Mouse (Mus musculus) liver, embryonic 13.5 days (tissue): ENCODE results near the gene Zfp934. TPM values are rescaled to one million over a fixed set of nuclear protein-coding genes. Genes with fewer than 3 reads are reported as not detected.
"Not testable (repeated sequence)": the region's sequence is repeated elsewhere in the genome, so short reads cannot be mapped to it uniquely, and the experiment has no call there.

Source experiments
- ATAC-seq: fragments of 200-750 bp; cut with Nextera tagmentation; 2 replicates; pipeline ENCODE4 v1.8.0; 2017; ENCODE audit warnings: low read depth, mild to moderate bottlenecking, moderate number of reproducible peaks, moderate library complexity
- DNase-seq: peaks from one replicate; pipeline ENCODE4 v3.0.0; 2022
- H3K27ac ChIP-seq: fragments of 300-500 bp; sonication (generic); 2 replicates; pipeline ENCODE4 v1.5.1; 2015; ENCODE audit warnings: moderate library complexity, mild to moderate bottlenecking, inconsistent platforms
- H3K27me3 ChIP-seq: fragments of 300-500 bp; sonication (generic); 2 replicates; pipeline ENCODE4 v1.6.1; 2015; ENCODE audit warnings: mild to moderate bottlenecking, inconsistent platforms
- H3K36me3 ChIP-seq: fragments of 300-500 bp; sonication (generic); 2 replicates; pipeline ENCODE4 v1.6.1; 2015; ENCODE audit warnings: mild to moderate bottlenecking, inconsistent platforms
- H3K4me1 ChIP-seq: fragments of 300-500 bp; sonication (generic); replicated peaks from 2 replicates; pipeline ENCODE4 v1.6.1; 2015; ENCODE audit warnings: inconsistent platforms
- H3K4me2 ChIP-seq: fragments of 300-500 bp; sonication (generic); 2 replicates; pipeline ENCODE4 v1.6.1; 2015; ENCODE audit warnings: inconsistent platforms, mild to moderate bottlenecking, moderate library complexity
- H3K4me3 ChIP-seq: fragments of 300-500 bp; sonication (generic); replicated peaks from 2 replicates; pipeline ENCODE4 v1.5.1; 2015; ENCODE audit warnings: mild to moderate bottlenecking, inconsistent platforms
- H3K9ac ChIP-seq: fragments of 300-500 bp; sonication (generic); 2 replicates; pipeline ENCODE4 v1.6.1; 2015; ENCODE audit warnings: mild to moderate bottlenecking, inconsistent platforms
- H3K9me3 ChIP-seq: fragments of 300-500 bp; sonication (generic); replicated peaks from 2 replicates; pipeline ENCODE4 v1.6.1; 2016; ENCODE audit warnings: inconsistent platforms
- WGBS: fragments of 180-500 bp; shearing (Covaris S2); methylation state at CpG from one replicate; pipeline ENCODE4 v1.1.7; 2015; ENCODE audit not compliant: insufficient replicate concordance; 5-methylcytosine and 5-hydroxymethylcytosine counted together
- polyA plus RNA-seq: library from polyadenylated mRNA; unstranded; fragments of >200 nt; fragmentation: Nextera tagmentation; extraction: Ambion mirVana; gene quantifications from 2 replicates; pipeline ENCODE4 v1.2.1, GENCODE M21; 2015

Zfp934 gene
- 6.1 and 7.0 TPM in 2 replicates for polyA plus RNA-seq

GRCm38 (mm10) chr13:62571099-62571498 is at the start of gene Zfp934:
TSS of gene Zfp934 (minus strand) at chr13:62571199.
- not testable (repeated sequence) for H3K9me3 ChIP-seq, H3K27me3 ChIP-seq, H3K36me3 ChIP-seq, ATAC-seq, H3K4me2 ChIP-seq, H3K4me3 ChIP-seq, DNase-seq, H3K4me1 ChIP-seq, H3K27ac ChIP-seq, H3K9ac ChIP-seq
- WGBS, result 63% methylated on average over 3 of the region's 6 CpGs

GRCm38 (mm10) chr13:62617449-62617848 is 46.5 kb upstream of the Zfp934 start:
- H3K9me3 ChIP-seq, H3K4me2 ChIP-seq, H3K27me3 ChIP-seq, H3K4me1 ChIP-seq, ATAC-seq, H3K4me3 ChIP-seq, H3K9ac ChIP-seq, H3K27ac ChIP-seq, DNase-seq, H3K36me3 ChIP-seq: not testable (repeated sequence)
- WGBS, result 68% methylated on average over 4 of the region's 4 CpGs

GRCm38 (mm10) chr13:62561696-62562095 is 9.3 kb downstream of the Zfp934 start:
- not testable (repeated sequence) for ATAC-seq, H3K9ac ChIP-seq, H3K27ac ChIP-seq, H3K4me1 ChIP-seq, H3K4me2 ChIP-seq, H3K4me3 ChIP-seq, H3K9me3 ChIP-seq, H3K27me3 ChIP-seq, DNase-seq, H3K36me3 ChIP-seq
- WGBS, result 17% methylated on average over 1 of the region's 1 CpGs

- Histone ChIP-seq H3K9ac (peak within 1 kb of the TSS; percentile 72), H3K4me2 (peak within 1 kb of the TSS; percentile 63), H3K4me3 (peak within 1 kb of the TSS; percentile 64), H3K36me3 (peaks cover 17% of the 10 kb centered on the region)
- H3K27ac ChIP-seq, H3K9me3 ChIP-seq, H3K27me3 ChIP-seq, H3K4me1 ChIP-seq: not testable (repeated sequence)
- 3% methylated on average over 27 of the region's 27 CpGs for WGBS
- DNase-seq (peak; percentile 72), ATAC-seq (peak; percentile 74; the same call in 1 of the 2 replicates)
These were observed 12.5 kb downstream of the Zfp934 start, which contains the start of gene Zfp935 for GRCm38 (mm10) chr13:62558189-62559110. TSS of gene Zfp935 (minus strand) at chr13:62558511.

- not testable (repeated sequence) for H3K27me3 ChIP-seq, H3K4me1 ChIP-seq, ATAC-seq, H3K9me3 ChIP-seq, H3K4me2 ChIP-seq, DNase-seq, H3K36me3 ChIP-seq, H3K4me3 ChIP-seq, H3K27ac ChIP-seq, H3K9ac ChIP-seq
These were observed 40.9 kb downstream of the Zfp934 start for GRCm38 (mm10) chr13:62530129-62530528.

- H3K9me3 ChIP-seq, DNase-seq, H3K4me1 ChIP-seq, H3K4me2 ChIP-seq, H3K36me3 ChIP-seq, H3K4me3 ChIP-seq, H3K9ac ChIP-seq, ATAC-seq, H3K27ac ChIP-seq, H3K27me3 ChIP-seq: not testable (repeated sequence)
- 52% methylated on average over 1 of the region's 1 CpGs for WGBS
These were observed 60.2 kb downstream of the Zfp934 start for GRCm38 (mm10) chr13:62510641-62511420.

- not testable (repeated sequence) for H3K4me3 ChIP-seq, H3K9ac ChIP-seq, ATAC-seq, H3K4me1 ChIP-seq, H3K4me2 ChIP-seq, H3K27me3 ChIP-seq, H3K36me3 ChIP-seq, H3K27ac ChIP-seq, H3K9me3 ChIP-seq, DNase-seq
- WGBS, result 82% methylated on average over 8 of the region's 8 CpGs
These were observed 98.3 kb downstream of the Zfp934 start for GRCm38 (mm10) chr13:62472661-62473060.

GRCm38 (mm10) chr13:62469947-62470346 is 101.1 kb downstream of the Zfp934 start:
- H3K27ac ChIP-seq, H3K9ac ChIP-seq, H3K4me1 ChIP-seq, H3K27me3 ChIP-seq, H3K4me3 ChIP-seq, H3K4me2 ChIP-seq, ATAC-seq, H3K36me3 ChIP-seq, H3K9me3 ChIP-seq: not testable (repeated sequence)
- DNase-seq, result peak; percentile 2

- ATAC-seq, result peak; percentile 100
These were observed 104.3 kb downstream of the Zfp934 start, which contains the start of gene Gm49359 for GRCm38 (mm10) chr13:62466424-62467334. TSS of gene Gm49359 (minus strand) at chr13:62466832.

More at GRCm38 (mm10) chr13:62466424-62467334, 104.3 kb downstream of the Zfp934 start, which contains the start of gene Gm49359:
- peak; percentile 79 for DNase-seq
- Histone ChIP-seq H3K4me3 (peak within 1 kb of the TSS; percentile 73), H3K4me2 (peak within 1 kb of the TSS; percentile 44), H3K9ac (peak within 1 kb of the TSS; percentile 73)
- H3K36me3 ChIP-seq, H3K27me3 ChIP-seq, H3K4me1 ChIP-seq, H3K27ac ChIP-seq, H3K9me3 ChIP-seq: not testable (repeated sequence)
- 1% methylated on average over 28 of the region's 28 CpGs for WGBS
